Mouse (Mus musculus) CH12.LX (cell line): Measurements from ENCODE around the gene Gm11084. TPM values are rescaled to one million over a fixed set of nuclear protein-coding genes. Genes with fewer than 3 reads are reported as not detected.
A peak's percentile ranks its signal among the peaks of the same experiment; 100 is the strongest.

Experiments
- DNase-seq: peaks from one replicate; pipeline ENCODE4 v3.0.0-alpha.2; 2013; ENCODE audit errors: extremely low read depth
- H3K27ac ChIP-seq: 2 replicates; pipeline ENCODE4 v1.5.1; 2012; ENCODE audit warnings: low read depth, mild to moderate bottlenecking, control low read depth, moderate library complexity; ENCODE audit not compliant: insufficient read depth
- H3K27me3 ChIP-seq: replicated peaks from 2 replicates; pipeline ENCODE3; 2012; ENCODE audit warnings: inconsistent platforms
- H3K36me3 ChIP-seq, 2 experiments: replicated peaks in 1 of 2; 2 replicates each; pipeline versions ENCODE3 to v1.6.1; 2012; ENCODE audit warnings: inconsistent platforms in 1 of 2, low read length in 1 of 2, mild to moderate bottlenecking in 1 of 2, mixed read lengths in 1 of 2, moderate library complexity in 1 of 2; ENCODE audit not compliant: control insufficient read depth in 1 of 2, insufficient read depth in 1 of 2
- H3K4me1 ChIP-seq, 2 experiments: 2 replicates each; pipeline ENCODE4 v1.6.1; 2012; ENCODE audit warnings: inconsistent platforms in 1 of 2, moderate library complexity in 1 of 2; ENCODE audit not compliant: insufficient read depth in 2 of 2, control insufficient read depth in 1 of 2
- H3K4me2 ChIP-seq: 2 replicates; pipeline ENCODE4 v1.6.1; 2012; ENCODE audit warnings: low read depth, mild to moderate bottlenecking, control low read depth; ENCODE audit not compliant: poor library complexity, insufficient read depth, severe bottlenecking
- H3K4me3 ChIP-seq, 3 experiments: fragments of 150-350 bp in 1 of 3; sonication (generic) in 1 of 3; replicated peaks in 1 of 3; 2 replicates each; pipeline versions ENCODE3 to v1.5.1; 2011 to 2012; ENCODE audit warnings: low read depth in 2 of 3, low read length in 2 of 3, mild to moderate bottlenecking in 2 of 3, moderate library complexity in 2 of 3, control low read depth in 1 of 3, improper control_type of control experiment in 1 of 3, inconsistent platforms in 1 of 3, mixed read lengths in 1 of 3; ENCODE audit not compliant: poor library complexity in 1 of 3
- H3K79me2 ChIP-seq: replicated peaks from 2 replicates; pipeline ENCODE4 v1.6.1; 2012; ENCODE audit warnings: mild to moderate bottlenecking, moderate library complexity; ENCODE audit not compliant: control insufficient read depth, poor library complexity, insufficient read depth, severe bottlenecking; ENCODE audit errors: extremely low read depth
- H3K9ac ChIP-seq: 2 replicates; pipeline ENCODE4 v1.6.1; 2012; ENCODE audit warnings: low read depth, mild to moderate bottlenecking, control low read depth, moderate library complexity; ENCODE audit not compliant: insufficient read depth
- H3K9me3 ChIP-seq: replicated peaks from 2 replicates; pipeline ENCODE3; 2012; ENCODE audit warnings: low read length, inconsistent platforms, mixed read lengths
- BHLHE40 ChIP-seq: IDR thresholded peaks from 2 replicates; pipeline ENCODE4 v1.6.1; 2011; ENCODE audit warnings: mild to moderate bottlenecking, low read depth, low read length, improper control_type of control experiment
- CHD1 ChIP-seq: IDR thresholded peaks from 2 replicates; pipeline ENCODE4 v1.6.1; 2012; ENCODE audit warnings: low read depth, low read length, improper control_type of control experiment, inconsistent platforms
- CHD2 ChIP-seq: IDR thresholded peaks from 2 replicates; pipeline ENCODE4 v1.6.1; 2011; ENCODE audit warnings: low read length, improper control_type of control experiment
- CTCF ChIP-seq, 2 experiments: IDR thresholded peaks in 1 of 2; conservative IDR thresholded peaks in 1 of 2; 2 replicates each; pipeline ENCODE4 v1.5.1; 2011 to 2012; ENCODE audit warnings: low read depth in 2 of 2, low read length in 2 of 2, improper control_type of control experiment in 1 of 2, inconsistent platforms in 1 of 2, mild to moderate bottlenecking in 1 of 2, moderate library complexity in 1 of 2
- E2F4 ChIP-seq: IDR thresholded peaks from 2 replicates; pipeline ENCODE4 v1.6.1; 2011; ENCODE audit warnings: low read depth, low read length, improper control_type of control experiment; ENCODE audit not compliant: insufficient replicate concordance
- ELF1 ChIP-seq: IDR thresholded peaks from 2 replicates; pipeline ENCODE4 v1.6.1; 2014; ENCODE audit warnings: low read depth, mild to moderate bottlenecking, inconsistent platforms, low read length, improper control_type of control experiment
- EP300 ChIP-seq: IDR thresholded peaks from 2 replicates; pipeline ENCODE4 v1.6.1; 2011; ENCODE audit warnings: low read length, improper control_type of control experiment
- ETS1 ChIP-seq: conservative IDR thresholded peaks from 2 replicates; pipeline ENCODE4 v1.6.1; 2012; ENCODE audit warnings: low read depth, mild to moderate bottlenecking, inconsistent platforms, low read length, improper control_type of control experiment, moderate library complexity
- GABPA ChIP-seq: IDR thresholded peaks from 2 replicates; pipeline ENCODE4 v1.6.1; 2012; ENCODE audit warnings: low read depth, low read length, improper control_type of control experiment, inconsistent platforms; ENCODE audit not compliant: insufficient replicate concordance
- IRF4 ChIP-seq: IDR thresholded peaks from 2 replicates; pipeline ENCODE4 v1.6.1; 2014; ENCODE audit warnings: low read depth, mild to moderate bottlenecking, inconsistent platforms, low read length, improper control_type of control experiment
- JUN ChIP-seq: IDR thresholded peaks from 2 replicates; pipeline ENCODE4 v1.6.1; 2011; ENCODE audit warnings: low read depth, mild to moderate bottlenecking, low read length, improper control_type of control experiment, moderate library complexity; ENCODE audit not compliant: insufficient read depth
- JUND ChIP-seq: conservative IDR thresholded peaks from 2 replicates; pipeline ENCODE4 v1.6.1; 2011; ENCODE audit warnings: low read depth, low read length, improper control_type of control experiment
- KAT2A ChIP-seq: IDR thresholded peaks from 2 replicates; pipeline ENCODE4 v1.6.1; 2012; ENCODE audit warnings: low read length, improper control_type of control experiment, inconsistent platforms; ENCODE audit not compliant: insufficient replicate concordance
- MAFK ChIP-seq: IDR thresholded peaks from 2 replicates; pipeline ENCODE4 v1.6.1; 2011; ENCODE audit warnings: low read length, improper control_type of control experiment; ENCODE audit not compliant: insufficient replicate concordance
- MAX ChIP-seq: IDR thresholded peaks from 2 replicates; pipeline ENCODE4 v1.6.1; 2011; ENCODE audit warnings: low read length, improper control_type of control experiment
- MAZ ChIP-seq: IDR thresholded peaks from 2 replicates; pipeline ENCODE4 v1.6.1; 2012; ENCODE audit warnings: low read depth, mild to moderate bottlenecking, inconsistent platforms, low read length, improper control_type of control experiment, moderate library complexity
- MEF2A ChIP-seq: IDR thresholded peaks from 2 replicates; pipeline ENCODE4 v1.6.1; 2014; ENCODE audit warnings: low read depth, mild to moderate bottlenecking, inconsistent platforms, low read length, improper control_type of control experiment, borderline replicate concordance
- MXI1 ChIP-seq: IDR thresholded peaks from 2 replicates; pipeline ENCODE4 v1.6.1; 2011; ENCODE audit warnings: mild to moderate bottlenecking, low read depth, low read length, improper control_type of control experiment
- NELFE ChIP-seq: IDR thresholded peaks from 2 replicates; pipeline ENCODE4 v1.6.1; 2011; ENCODE audit warnings: low read depth, low read length, improper control_type of control experiment
- NRF1 ChIP-seq: IDR thresholded peaks from 2 replicates; pipeline ENCODE4 v1.6.1; 2014; ENCODE audit warnings: low read depth, mild to moderate bottlenecking, inconsistent platforms, low read length, improper control_type of control experiment, moderate library complexity
- PAX5 ChIP-seq: IDR thresholded peaks from 2 replicates; pipeline ENCODE4 v1.6.1; 2012; ENCODE audit warnings: low read length, inconsistent platforms, mixed read lengths
- POLR2A ChIP-seq: IDR thresholded peaks from 2 replicates; pipeline ENCODE4 v1.6.1; 2011; ENCODE audit warnings: low read depth, mild to moderate bottlenecking, improper control_type of control experiment, low read length
- POLR2AphosphoS2 ChIP-seq: IDR thresholded peaks from 2 replicates; pipeline ENCODE4 v1.6.1; 2011; ENCODE audit warnings: low read depth, low read length, improper control_type of control experiment
- RAD21 ChIP-seq: IDR thresholded peaks from 2 replicates; pipeline ENCODE4 v1.6.1; 2011; ENCODE audit warnings: low read depth, mild to moderate bottlenecking, low read length, improper control_type of control experiment, moderate library complexity
- SIN3A ChIP-seq: IDR thresholded peaks from 2 replicates; pipeline ENCODE4 v1.6.1; 2012; ENCODE audit warnings: low read length, improper control_type of control experiment, inconsistent platforms
- SMC3 ChIP-seq: IDR thresholded peaks from 2 replicates; pipeline ENCODE4 v1.6.1; 2011; ENCODE audit warnings: low read depth, low read length, improper control_type of control experiment
- TBP ChIP-seq: conservative IDR thresholded peaks from 2 replicates; pipeline ENCODE4 v1.6.1; 2011; ENCODE audit warnings: low read depth, low read length, improper control_type of control experiment
- UBTF ChIP-seq: IDR thresholded peaks from 2 replicates; pipeline ENCODE4 v1.6.1; 2012; ENCODE audit warnings: low read depth, mild to moderate bottlenecking, inconsistent platforms, low read length, improper control_type of control experiment, moderate library complexity
- USF1 ChIP-seq: IDR thresholded peaks from 2 replicates; pipeline ENCODE4 v1.6.1; 2014; ENCODE audit warnings: low read depth, mild to moderate bottlenecking, inconsistent platforms, low read length, improper control_type of control experiment
- USF2 ChIP-seq: conservative IDR thresholded peaks from 2 replicates; pipeline ENCODE4 v1.6.1; 2011; ENCODE audit warnings: low read depth, low read length, improper control_type of control experiment
- ZC3H11A ChIP-seq: IDR thresholded peaks from 2 replicates; pipeline ENCODE4 v1.6.1; 2012; ENCODE audit warnings: low read depth, mild to moderate bottlenecking, inconsistent platforms, low read length, improper control_type of control experiment
- ZMIZ1 ChIP-seq: IDR thresholded peaks from 2 replicates; pipeline ENCODE4 v1.6.1; 2012; ENCODE audit warnings: low read depth, mild to moderate bottlenecking, inconsistent platforms, low read length, improper control_type of control experiment
- ZNF384 ChIP-seq: IDR thresholded peaks from 2 replicates; pipeline ENCODE4 v1.6.1; 2012; ENCODE audit warnings: low read depth, low read length, improper control_type of control experiment, inconsistent platforms
- dilution Hi-C: fragments of 300-500 bp; cut with MboI; formaldehyde crosslinking; loops from 2 replicates; pipeline ENCODE4 v1.14.3; 2020; ENCODE audit warnings: low sequenced_read_pairs; ENCODE audit not compliant: extremely low pct_unique_long_range_greater_than_20kb, extremely low pct_ligation_motif_present
- in situ Hi-C: fragments of 300-500 bp; cut with MboI; formaldehyde crosslinking; loops from 3 replicates; pipeline ENCODE4 v1.14.3; 2019; ENCODE audit warnings: low sequenced_read_pairs, low pct_ligation_motif_present, low pct_unique_long_range_greater_than_20kb, mixed read lengths
- polyA plus RNA-seq: library from polyadenylated mRNA; unstranded; fragments of >175 nt; gene quantifications from 2 replicates; pipeline ENCODE4 v1.2.1, GENCODE M21; 2012; ENCODE audit warnings: low read depth; ENCODE audit not compliant: insufficient read length
- total RNA-seq, 2 experiments: library from RNA; depleted of rRNA; stranded (reverse); fragments of 300-350 nt in 1 of 2; fragments of >200 nt in 1 of 2; gene quantifications; 2 replicates each; pipeline ENCODE4 v1.2.3; 2012 to 2014

Gm11084 gene
- total and polyA plus RNA-seq, 3 experiments = not detected

GRCm38 (mm10) chr2:72981075-72981420 is 5.5 kb downstream of the Gm11084 start:
- dilution Hi-C loops = no loop called here
- in situ Hi-C loops = no loop called here

GRCm38 (mm10) chr2:72980337-72981074 is 6.0 kb downstream of the Gm11084 start, which contains the start of gene Sp3:
TSS of gene Sp3 (minus strand) at chr2:72980446.
- peak; percentile 96 for DNase-seq
- Histone ChIP-seq H3K4me1 (peaks cover 11 to 44% of the 10 kb centered on the region in 2 experiments), H3K79me2 (peaks cover 26% of the 10 kb centered on the region), H3K9ac (peak within 1 kb of the TSS; percentile 100), H3K27me3 (no peaks in the 10 kb centered on the region), H3K4me3 (peak within 1 kb of the TSS; percentile 69 to 96 (median 91)), H3K36me3 (peaks cover 2 to 6% of the 10 kb centered on the region in 2 experiments), H3K27ac (peak within 1 kb of the TSS; percentile 98), H3K9me3 (no peaks in the 10 kb centered on the region), H3K4me2 (peak within 1 kb of the TSS; percentile 31)
- dilution Hi-C loops (no loop called here), in situ Hi-C loops (no loop called here)
- TF ChIP-seq UBTF (peak; percentile 92), CHD1 (no peak), EP300 (no peak), USF2 (no peak), BHLHE40 (no peak), PAX5 (no peak), CHD2 (peak; percentile 89), ZNF384 (peak; percentile 73), E2F4 (peak; percentile 16; the same call in 1 of the 2 replicates), NRF1 (no peak), KAT2A (peak; percentile 74; the same call in 1 of the 2 replicates), MAZ (peak; percentile 64; the same call in 1 of the 2 replicates), ZC3H11A (no peak), USF1 (no peak), JUN (no peak), MAX (peak; percentile 43), ETS1 (0 out of 2 replicates have a peak, but pooled peaks have one; percentile 13), IRF4 (no peak; the same call in 1 of the 2 replicates), SIN3A (peak; percentile 72; the same call in 1 of the 2 replicates), POLR2A (peak; percentile 67; the same call in 1 of the 2 replicates), CTCF (conservative IDR thresholded peaks at IDR 0.05 in 1 of 2, IDR thresholded peaks at IDR 0.05 in 1 of 2; ENCODE audit: low read depth in 2 of 2, low read length in 2 of 2) (no peak), ELF1 (peak; percentile 91), NELFE (peak; percentile 50; the same call in 1 of the 2 replicates), MAFK (no peak), ZMIZ1 (peak; percentile 76), MEF2A (no peak)

More at GRCm38 (mm10) chr2:72981075-72981420, 5.5 kb downstream of the Gm11084 start:
- Histone ChIP-seq H3K4me1 (peaks cover 11 to 38% of the 10 kb centered on the region in 2 experiments), H3K27ac (peak overlapping the region; percentile 98), H3K9me3 (no peaks in the 10 kb centered on the region), H3K36me3 (peaks cover 0 to under 1% of the 10 kb centered on the region in 2 experiments), H3K9ac (peak overlapping the region; percentile 100), H3K27me3 (no peaks in the 10 kb centered on the region), H3K79me2 (peaks cover 21% of the 10 kb centered on the region), H3K4me2 (peak overlapping the region; percentile 31), H3K4me3 (peak overlapping the region; percentile 65 to 96 (median 91))
- no peak for DNase-seq
- TF ChIP-seq MAZ = no peak
- no peak for TF ChIP-seq JUND
- no peak; the same call in 1 of the 2 replicates for TF ChIP-seq TBP
- TF ChIP-seq UBTF = no peak
- no peak for TF ChIP-seq GABPA
- no peak for TF ChIP-seq CTCF (conservative IDR thresholded peaks at IDR 0.05 in 1 of 2, IDR thresholded peaks at IDR 0.05 in 1 of 2; ENCODE audit: low read depth in 2 of 2, low read length in 2 of 2)
- TF ChIP-seq ETS1 = no peak
- TF ChIP-seq POLR2AphosphoS2 = no peak
- TF ChIP-seq USF1 = no peak
- peak; percentile 64; the same call in 1 of the 2 replicates for TF ChIP-seq CHD1
- no peak for TF ChIP-seq MXI1
- no peak for TF ChIP-seq SMC3
- TF ChIP-seq MEF2A = 0 out of 2 replicates have a peak, but pooled peaks have one; percentile 7
- TF ChIP-seq RAD21 = no peak
